Mouse (Mus musculus) E14TG2a.4 (cell line): Measurements from ENCODE around the gene Thsd7a.

Source experiments
- H3K27me3 ChIP-seq: 2 replicates; pipeline ENCODE4 v1.6.1; 2014; ENCODE audit warnings: low read length, control low read depth; ENCODE audit not compliant: insufficient read depth
- H3K36me3 ChIP-seq: 2 replicates; pipeline ENCODE4 v1.6.1; 2014; ENCODE audit warnings: low read length, control low read depth; ENCODE audit not compliant: insufficient read depth
- H3K4me1 ChIP-seq: replicated peaks from 2 replicates; pipeline ENCODE4 v1.6.1; 2014; ENCODE audit warnings: low read depth, low read length, control low read depth
- H3K4me3 ChIP-seq: replicated peaks from 2 replicates; pipeline ENCODE4 v1.5.1; 2014; ENCODE audit warnings: mild to moderate bottlenecking, low read length
- H3K9me3 ChIP-seq: 2 replicates; pipeline ENCODE4 v1.6.1; 2014; ENCODE audit warnings: low read length, control low read depth
- CTCF ChIP-seq: conservative IDR thresholded peaks from 2 replicates; pipeline ENCODE4 v1.5.1; 2014; ENCODE audit warnings: low read length
- NANOG ChIP-seq: IDR thresholded peaks from 2 replicates; pipeline ENCODE4 v1.6.1; 2014; ENCODE audit warnings: borderline replicate concordance, low read length, mixed read lengths
- POU5F1 ChIP-seq: IDR thresholded peaks from 2 replicates; pipeline ENCODE4 v1.6.1; 2014; ENCODE audit warnings: low read length, borderline replicate concordance

Gene Thsd7a

GRCm38 (mm10) chr6:12555114-12556099 lies 193.8 kb downstream of the Thsd7a start:
- Histone ChIP-seq H3K4me1 (peaks cover 27% of the 10 kb centered on the region), H3K4me3 (peak overlapping the region; percentile 29; the same call in 1 of the 2 replicates), H3K9me3 (no peaks in the 10 kb centered on the region), H3K27me3 (peaks cover 21% of the 10 kb centered on the region), H3K36me3 (no peaks in the 10 kb centered on the region)
- TF ChIP-seq NANOG (no peak), CTCF (no peak)

DNA sequence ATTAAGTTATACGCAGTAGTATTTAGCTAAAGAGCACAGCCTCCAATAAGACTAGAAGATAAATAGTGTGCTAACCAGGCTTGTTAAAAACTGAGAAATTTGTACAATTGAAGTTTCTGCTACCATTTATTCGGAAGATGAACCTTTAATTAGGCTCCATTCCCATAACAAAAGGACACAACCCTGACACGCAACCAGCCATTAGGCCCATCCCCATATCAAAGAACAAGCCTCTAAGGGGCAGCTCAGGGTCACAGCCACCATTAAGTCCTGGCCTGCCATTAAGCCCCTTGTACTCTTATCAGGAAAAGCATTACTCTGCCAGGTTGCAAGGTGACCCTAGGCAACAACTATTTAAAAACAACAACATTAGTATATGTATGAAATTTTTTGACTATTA lies 198.0 kb downstream of the Thsd7a start:
- H3K4me3 ChIP-seq, result no peak overlapping the region
- H3K36me3 ChIP-seq, result no peaks in the 10 kb centered on the region
- H3K9me3 ChIP-seq, result no peaks in the 10 kb centered on the region
- H3K27me3 ChIP-seq, result peaks cover 21% of the 10 kb centered on the region
- H3K4me1 ChIP-seq, result peaks cover 34% of the 10 kb centered on the region
- TF ChIP-seq CTCF, result no peak
- peak; percentile 41; the same call in 1 of the 2 replicates for TF ChIP-seq POU5F1
- peak; percentile 95 for TF ChIP-seq NANOG

GRCm38 (mm10) chr6:12550054-12550655 lies 199.1 kb downstream of the Thsd7a start:
- Histone ChIP-seq H3K36me3 (no peaks in the 10 kb centered on the region), H3K27me3 (peaks cover 12% of the 10 kb centered on the region), H3K4me1 (peaks cover 30% of the 10 kb centered on the region), H3K9me3 (no peaks in the 10 kb centered on the region), H3K4me3 (no peak overlapping the region)
- TF ChIP-seq NANOG, result no peak

DNA sequence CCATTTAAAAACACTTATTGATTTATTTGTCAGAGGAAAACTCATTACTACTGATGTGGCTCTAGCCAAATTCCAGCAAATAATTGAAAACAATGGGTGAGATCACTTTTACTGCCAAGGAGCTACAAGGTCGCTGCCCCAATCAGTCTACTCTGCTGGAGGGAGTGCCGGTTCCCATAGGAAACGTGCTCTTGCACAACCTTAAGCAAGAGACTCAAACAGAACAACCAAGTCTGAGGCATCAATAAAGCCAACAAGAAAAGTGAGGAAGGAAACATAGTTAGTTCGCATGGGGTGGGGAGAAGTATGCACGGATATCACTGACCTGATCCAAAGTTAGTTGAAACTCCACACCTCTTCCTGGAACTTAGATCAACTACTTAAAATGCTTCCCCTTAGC lies 205.1 kb downstream of the Thsd7a start:
- Histone ChIP-seq H3K9me3 (no peaks in the 10 kb centered on the region), H3K36me3 (no peaks in the 10 kb centered on the region), H3K27me3 (no peaks in the 10 kb centered on the region), H3K4me1 (0 out of 2 replicates have a peak, but pooled peaks cover 2% of the 10 kb centered on the region), H3K4me3 (no peak overlapping the region)
- no peak for TF ChIP-seq NANOG
- no peak for TF ChIP-seq CTCF
- TF ChIP-seq POU5F1, result no peak

DNA sequence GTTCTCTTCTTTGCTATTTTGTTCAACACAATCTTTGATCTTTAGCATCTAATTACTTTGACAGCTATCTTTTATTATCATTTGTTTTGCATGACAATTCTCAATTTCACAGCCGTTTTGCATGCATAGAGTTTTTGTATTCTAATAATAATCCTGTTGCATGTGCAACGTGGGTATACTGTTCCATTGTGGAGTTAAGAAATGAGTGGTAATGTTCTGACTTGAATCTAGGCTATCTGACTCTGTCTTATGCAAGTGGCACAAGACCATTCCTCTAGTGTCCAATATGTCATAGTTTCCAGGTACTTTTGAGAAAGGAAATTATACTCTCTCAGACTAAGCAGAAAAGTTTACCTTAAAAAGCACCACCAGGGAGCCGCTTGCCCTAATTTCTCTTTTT lies 206.7 kb downstream of the Thsd7a start:
- Histone ChIP-seq H3K27me3 (no peaks in the 10 kb centered on the region), H3K36me3 (no peaks in the 10 kb centered on the region), H3K9me3 (no peaks in the 10 kb centered on the region), H3K4me1 (0 out of 2 replicates have a peak, but pooled peaks cover 2% of the 10 kb centered on the region), H3K4me3 (no peak overlapping the region)
- TF ChIP-seq POU5F1 (no peak), CTCF (no peak), NANOG (no peak)

DNA sequence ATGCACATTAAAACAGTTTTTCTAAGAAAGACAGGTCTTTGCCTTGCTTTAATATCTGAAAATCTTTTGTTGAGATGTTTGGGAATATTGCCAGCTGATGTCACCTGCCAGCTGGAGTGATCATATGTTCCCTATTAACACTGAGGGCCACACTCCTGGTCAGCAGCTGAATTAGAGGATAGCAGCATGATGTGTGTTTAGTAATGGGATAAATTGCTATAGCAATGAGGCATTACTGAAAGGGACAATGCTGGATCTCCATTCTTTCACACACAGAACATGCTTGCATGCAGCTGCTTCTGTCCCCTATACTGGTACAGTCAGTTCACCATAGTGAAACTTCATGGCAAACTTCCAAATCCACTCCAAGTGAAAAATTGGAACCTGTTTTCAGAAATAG lies 230.1 kb downstream of the Thsd7a start:
- no peaks in the 10 kb centered on the region for H3K4me1 ChIP-seq
- no peak overlapping the region for H3K4me3 ChIP-seq
- TF ChIP-seq POU5F1, result no peak
- no peak for TF ChIP-seq NANOG
- TF ChIP-seq CTCF, result no peak
- H3K36me3 ChIP-seq, result no peaks in the 10 kb centered on the region
- H3K9me3 ChIP-seq, result no peaks in the 10 kb centered on the region
- H3K27me3 ChIP-seq, result no peaks in the 10 kb centered on the region

- no peak overlapping the region for H3K4me3 ChIP-seq
- no peaks in the 10 kb centered on the region for H3K9me3 ChIP-seq
- no peaks in the 10 kb centered on the region for H3K36me3 ChIP-seq
- TF ChIP-seq POU5F1 (no peak), NANOG (no peak), CTCF (no peak)
- H3K27me3 ChIP-seq, result no peaks in the 10 kb centered on the region
- no peaks in the 10 kb centered on the region for H3K4me1 ChIP-seq
Observed at GRCm38 (mm10) chr6:12518283-12518903, 230.8 kb downstream of the Thsd7a start.

DNA sequence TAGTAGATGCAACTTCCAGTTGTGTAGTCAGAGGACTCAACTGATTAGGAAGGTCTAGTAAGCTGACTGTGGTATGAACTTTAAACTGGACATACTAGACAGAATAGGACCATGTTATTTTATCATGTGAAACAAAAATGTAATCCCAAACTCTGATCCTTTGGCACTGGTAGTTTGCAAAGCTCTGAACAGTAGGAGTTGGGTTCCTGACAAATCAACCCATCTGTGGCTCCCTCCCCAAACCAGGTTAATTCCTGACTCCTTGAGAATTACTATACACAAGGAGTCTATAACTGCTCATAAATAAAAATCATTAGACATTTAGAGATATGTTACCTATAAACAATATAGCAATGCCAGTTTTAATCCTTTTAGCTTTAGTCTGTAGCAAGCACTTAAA lies 231.5 kb downstream of the Thsd7a start:
- Histone ChIP-seq H3K36me3 (no peaks in the 10 kb centered on the region), H3K4me1 (no peaks in the 10 kb centered on the region), H3K27me3 (no peaks in the 10 kb centered on the region), H3K4me3 (no peak overlapping the region), H3K9me3 (no peaks in the 10 kb centered on the region)
- TF ChIP-seq POU5F1 (no peak), CTCF (no peak), NANOG (no peak)
